Mouse (Mus musculus): ENCODE data around the gene Ceacam19. TPM values are rescaled to one million over a fixed set of nuclear protein-coding genes. Genes with fewer than 3 reads are reported as not detected.

Gene Ceacam19
- total RNA-seq, 2 experiments from 2014 or later: not detected

GRCm38 (mm10) chr7:19871137-19871621 is 16.6 kb downstream of the Ceacam19 start:
- no peak for DNase-seq (ENCODE audit: low spot score in 2 of 2)
- no peak for TF ChIP-seq CTCF (conservative IDR thresholded peaks at IDR 0.05)
- no peak overlapping the region for H3K27ac ChIP-seq
- no peak overlapping the region for H3K4me3 ChIP-seq

- no peak for DNase-seq (ENCODE audit: low spot score in 2 of 2)
- no peak for TF ChIP-seq CTCF (conservative IDR thresholded peaks at IDR 0.05)
- H3K27ac ChIP-seq: no peak overlapping the region
- H3K4me3 ChIP-seq: no peak overlapping the region
These were observed 19.9 kb downstream of the Ceacam19 start for GRCm38 (mm10) chr7:19867751-19868399.

GRCm38 (mm10) chr7:19866490-19866889 is 21.3 kb downstream of the Ceacam19 start:
- DNase-seq (ENCODE audit: low spot score in 2 of 2): no peak
- no peak for TF ChIP-seq CTCF (conservative IDR thresholded peaks at IDR 0.05)
- Histone ChIP-seq H3K27ac (no peak overlapping the region), H3K4me3 (no peak overlapping the region)

GRCm38 (mm10) chr7:19865246-19866036 is 22.3 kb downstream of the Ceacam19 start:
- no peak for DNase-seq (ENCODE audit: low spot score in 2 of 2)
- TF ChIP-seq CTCF (conservative IDR thresholded peaks at IDR 0.05): no peak
- H3K4me3 ChIP-seq: no peak overlapping the region
- no peak overlapping the region for H3K27ac ChIP-seq

GRCm38 (mm10) chr7:19864241-19864640 is 23.5 kb downstream of the Ceacam19 start:
- Histone ChIP-seq H3K27ac (no peak overlapping the region), H3K4me3 (no peak overlapping the region)
- TF ChIP-seq CTCF (conservative IDR thresholded peaks at IDR 0.05): no peak
- DNase-seq (ENCODE audit: low spot score in 2 of 2): no peak

- no peak for TF ChIP-seq CTCF (conservative IDR thresholded peaks at IDR 0.05)
- no peak for DNase-seq (ENCODE audit: low spot score in 2 of 2)
- H3K4me3 ChIP-seq: no peak within 1 kb of the TSS
- no peak within 1 kb of the TSS for H3K27ac ChIP-seq
These were observed 26.6 kb downstream of the Ceacam19 start, which contains the start of gene Ceacam16 for GRCm38 (mm10) chr7:19861199-19861598. Gene Ceacam16 (minus strand): TSS chr7:19861299.

GRCm38 (mm10) chr7:19859740-19860139 is 28.0 kb downstream of the Ceacam19 start:
- no peak for DNase-seq (ENCODE audit: low spot score in 2 of 2)
- no peak for TF ChIP-seq CTCF (conservative IDR thresholded peaks at IDR 0.05)
- H3K4me3 ChIP-seq: no peak overlapping the region
- H3K27ac ChIP-seq: no peak overlapping the region

- no peak for DNase-seq (ENCODE audit: low spot score in 2 of 2)
- TF ChIP-seq CTCF (conservative IDR thresholded peaks at IDR 0.05): no peak
- H3K4me3 ChIP-seq: no peak overlapping the region
- H3K27ac ChIP-seq: no peak overlapping the region
These were observed 31.5 kb downstream of the Ceacam19 start for GRCm38 (mm10) chr7:19856283-19856682.

- no peak overlapping the region for H3K27ac ChIP-seq
- TF ChIP-seq CTCF (conservative IDR thresholded peaks at IDR 0.05): no peak
- DNase-seq (ENCODE audit: low spot score in 2 of 2): no peak
- no peak overlapping the region for H3K4me3 ChIP-seq
These were observed 32.1 kb downstream of the Ceacam19 start for GRCm38 (mm10) chr7:19855663-19856062.

GRCm38 (mm10) chr7:19853526-19853925 is 34.2 kb downstream of the Ceacam19 start:
- DNase-seq (ENCODE audit: low spot score in 2 of 2): no peak
- Histone ChIP-seq H3K4me3 (no peak overlapping the region), H3K27ac (no peak overlapping the region)
- no peak for TF ChIP-seq CTCF (conservative IDR thresholded peaks at IDR 0.05)

- TF ChIP-seq CTCF (conservative IDR thresholded peaks at IDR 0.05): no peak
- H3K4me3 ChIP-seq: peak within 1 kb of the TSS; percentile 51
- H3K27ac ChIP-seq: no peak within 1 kb of the TSS
- DNase-seq (ENCODE audit: low spot score in 2 of 2): peak in 1 of 2 experiments; percentile 28
These were observed 35.8 kb downstream of the Ceacam19 start, which contains the start of gene Gm19345 for GRCm38 (mm10) chr7:19851858-19852570. Gene Gm19345 (plus strand): TSS chr7:19852003.

GRCm38 (mm10) chr7:19844521-19845171 is 43.1 kb downstream of the Ceacam19 start:
- TF ChIP-seq CTCF (conservative IDR thresholded peaks at IDR 0.05): no peak
- no peak overlapping the region for H3K4me3 ChIP-seq
- DNase-seq (ENCODE audit: low spot score in 2 of 2): no peak
- H3K27ac ChIP-seq: no peak overlapping the region
